Mouse (Mus musculus): ENCODE measurements around the gene Nkd1. TPM values are rescaled to one million over a fixed set of nuclear protein-coding genes. Genes with fewer than 3 reads are reported as not detected.

The Nkd1 gene
- polyA plus RNA-seq (2015; fragmentation: Nextera tagmentation; extraction: Ambion mirVana): 92.6 and 92.9 TPM in 2 replicates

DNA sequence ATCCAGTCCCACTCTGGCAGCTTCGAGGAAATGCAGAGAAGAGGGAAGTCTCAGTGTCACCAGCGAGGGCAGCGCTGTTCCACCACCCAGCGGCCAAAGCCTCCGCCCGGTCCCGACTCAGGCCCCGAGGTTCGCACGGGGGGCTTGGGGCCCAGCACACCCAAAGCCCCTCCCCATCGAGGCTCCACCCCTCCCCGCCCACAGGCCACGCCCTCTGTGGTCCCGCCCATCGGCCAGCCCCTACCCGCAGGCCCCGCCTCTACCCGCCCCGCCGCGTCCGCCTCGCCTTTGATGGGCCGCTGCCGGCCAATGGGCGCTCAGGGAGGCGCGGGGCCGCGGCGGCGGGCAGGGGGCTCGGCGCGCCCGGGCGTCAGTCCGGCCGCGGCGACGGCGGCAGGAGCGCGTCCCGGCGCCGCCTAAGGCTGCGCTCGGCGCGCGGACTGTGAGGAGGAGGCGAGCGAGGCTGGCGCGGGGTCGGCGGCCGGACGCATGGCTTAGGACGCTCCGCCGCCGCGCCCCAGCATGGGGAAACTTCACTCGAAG is at the start of gene Nkd1:
TSS of gene Nkd1 (plus strand) at position 370 of the 543 bp plus-strand sequence.
- H3K9ac ChIP-seq: peak within 1 kb of the TSS; percentile 83
- under 1% methylated on average over 66 of the region's 67 CpGs for WGBS
- peak within 1 kb of the TSS; percentile 90 for H3K27ac ChIP-seq (replicated peaks)
- H3K27me3 ChIP-seq: no peaks in the 10 kb centered on the region
- H3K9me3 ChIP-seq (replicated peaks): no peaks in the 10 kb centered on the region
- H3K36me3 ChIP-seq: no peaks in the 10 kb centered on the region
- peaks cover 58% of the 10 kb centered on the region for H3K4me1 ChIP-seq
- peak; percentile 88 for ATAC-seq (ENCODE audit: insufficient number of reproducible peaks, low FRiP score, low TSS enrichment, low read depth)
- H3K4me3 ChIP-seq (replicated peaks): peak within 1 kb of the TSS; percentile 86
- peak within 1 kb of the TSS; percentile 87 for H3K4me2 ChIP-seq (replicated peaks)

DNA sequence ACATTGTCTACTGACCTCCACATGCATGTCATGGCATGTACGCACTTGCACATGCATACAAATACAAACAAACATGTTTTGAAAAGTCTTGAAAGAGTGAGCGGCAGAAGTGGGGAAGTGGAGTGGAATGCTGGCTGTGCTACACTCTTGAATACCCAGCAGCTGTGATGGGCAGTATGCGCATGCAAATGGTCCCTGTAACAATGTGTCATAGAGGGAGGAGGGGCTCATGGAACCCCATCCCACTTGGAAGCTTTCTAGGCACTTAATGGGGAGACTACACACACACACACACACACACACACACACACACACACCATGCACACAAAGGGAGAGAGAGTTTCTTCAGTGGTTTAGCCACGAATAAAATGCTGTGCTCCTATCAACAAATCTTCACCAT is 39.9 kb upstream of the Nkd1 start:
- Histone ChIP-seq H3K27me3 (no peaks in the 10 kb centered on the region), H3K27ac (replicated peaks) (no peak overlapping the region), H3K36me3 (no peaks in the 10 kb centered on the region), H3K4me1 (no peaks in the 10 kb centered on the region), H3K9ac (no peak overlapping the region), H3K4me3 (replicated peaks) (no peak overlapping the region), H3K9me3 (replicated peaks) (no peaks in the 10 kb centered on the region), H3K4me2 (replicated peaks) (no peak overlapping the region)
- 90% methylated on average over 4 of the region's 4 CpGs for WGBS
- ATAC-seq (ENCODE audit: insufficient number of reproducible peaks, low FRiP score, low TSS enrichment, low read depth): no peak

DNA sequence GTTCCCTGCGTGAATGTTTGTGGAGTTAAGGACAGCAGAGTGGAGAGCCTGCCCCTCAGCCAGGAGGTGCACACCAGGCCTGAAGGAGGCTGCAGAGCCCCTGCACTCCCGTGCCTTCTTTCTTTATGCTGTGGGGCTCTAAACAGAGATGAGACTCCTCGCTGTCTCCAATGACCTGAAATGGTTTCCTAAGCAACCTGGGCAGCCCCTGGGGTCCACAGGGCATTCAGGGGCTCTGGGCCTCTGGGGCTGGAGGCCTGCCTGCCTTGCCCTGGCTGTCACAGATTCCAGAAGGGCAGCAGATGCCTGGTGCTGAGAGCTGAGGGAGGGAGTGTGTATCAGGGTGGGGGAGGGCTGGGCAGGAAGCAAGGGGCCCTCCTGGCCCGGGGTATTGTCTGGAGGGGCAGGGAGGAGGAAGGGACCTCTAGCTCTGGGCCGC is 32.7 kb upstream of the Nkd1 start:
- H3K9ac ChIP-seq: no peak overlapping the region

DNA sequence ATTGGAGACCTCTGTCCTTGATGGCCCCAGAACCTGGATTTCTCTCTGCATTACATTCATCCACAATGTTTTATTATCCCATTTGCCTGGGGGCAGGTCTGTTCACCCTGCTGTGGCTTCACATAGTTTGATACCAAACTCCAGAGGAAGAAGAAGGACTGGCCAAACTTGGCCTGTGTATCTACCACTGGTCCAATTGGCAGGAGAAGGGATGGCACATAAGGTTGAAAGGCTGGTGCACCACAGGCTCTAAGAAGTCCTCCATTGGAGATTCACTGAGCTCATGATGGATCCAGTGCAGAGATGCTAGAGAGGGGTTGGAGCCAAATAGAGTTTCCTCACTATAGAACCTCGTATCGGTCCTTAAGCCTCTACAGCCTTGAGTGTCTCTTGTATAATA is 27.1 kb upstream of the Nkd1 start:
- Histone ChIP-seq H3K27me3 (no peaks in the 10 kb centered on the region), H3K27ac (replicated peaks) (no peak overlapping the region), H3K36me3 (no peaks in the 10 kb centered on the region), H3K9ac (no peak overlapping the region), H3K4me1 (peaks cover 7% of the 10 kb centered on the region; the same call in 1 of the 2 replicates), H3K4me2 (replicated peaks) (no peak overlapping the region), H3K9me3 (replicated peaks) (no peaks in the 10 kb centered on the region), H3K4me3 (replicated peaks) (no peak overlapping the region)
- WGBS: 90% methylated on average over 2 of the region's 2 CpGs
- no peak for ATAC-seq (ENCODE audit: insufficient number of reproducible peaks, low FRiP score, low TSS enrichment, low read depth)

More for the DNA sequence above, 32.7 kb upstream of the Nkd1 start:
- H3K27ac ChIP-seq (replicated peaks): no peak overlapping the region
- no peak overlapping the region for H3K4me2 ChIP-seq (replicated peaks)
- 12% methylated on average over 5 of the region's 5 CpGs for WGBS
- ATAC-seq (ENCODE audit: insufficient number of reproducible peaks, low FRiP score, low TSS enrichment, low read depth): peak; percentile 24; the same call in 1 of the 2 replicates
- no peaks in the 10 kb centered on the region for H3K9me3 ChIP-seq (replicated peaks)
- peaks cover 10% of the 10 kb centered on the region; the same call in 1 of the 2 replicates for H3K4me1 ChIP-seq
- no peaks in the 10 kb centered on the region for H3K36me3 ChIP-seq
- H3K27me3 ChIP-seq: no peaks in the 10 kb centered on the region
- no peak overlapping the region for H3K4me3 ChIP-seq (replicated peaks)

DNA sequence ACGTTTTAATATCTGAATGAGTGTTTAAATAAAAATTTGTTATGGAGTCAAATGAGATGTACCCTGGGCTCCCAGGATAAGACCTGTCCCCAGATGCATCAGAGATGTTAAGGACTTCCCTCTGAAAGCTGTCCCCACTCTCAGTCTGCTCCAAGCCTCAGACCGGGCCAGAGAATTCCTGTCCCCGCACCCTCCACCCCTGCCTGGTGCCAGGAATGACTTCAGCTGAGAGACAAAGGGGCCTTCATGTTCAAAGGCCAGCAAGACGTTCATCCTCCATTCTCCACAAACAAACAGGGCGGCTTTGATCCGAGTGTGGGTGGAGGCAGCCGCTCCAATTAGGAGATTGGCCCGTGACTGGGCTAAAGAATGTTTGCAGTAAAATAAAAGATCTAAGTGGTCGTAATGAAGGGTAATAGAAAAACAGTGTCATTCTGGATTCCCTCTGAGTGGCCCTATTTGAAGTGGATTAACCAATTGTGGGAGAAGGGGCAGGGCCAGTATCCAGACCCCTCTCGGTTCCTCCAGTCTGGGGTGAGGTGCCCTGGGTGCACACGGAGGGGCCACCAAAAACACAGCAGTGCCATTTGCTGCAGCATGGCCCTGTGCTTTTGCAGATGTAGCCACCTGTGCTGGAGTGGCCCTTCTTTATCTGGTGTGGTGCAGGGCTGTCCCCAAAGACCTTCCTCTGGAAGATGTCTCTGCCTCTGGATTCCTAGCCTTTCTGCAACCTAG is 25.9 kb upstream of the Nkd1 start:
- H3K27ac ChIP-seq (replicated peaks): no peak overlapping the region
- no peaks in the 10 kb centered on the region for H3K27me3 ChIP-seq
- H3K4me1 ChIP-seq: peaks cover 7% of the 10 kb centered on the region; the same call in 1 of the 2 replicates
- no peak overlapping the region for H3K4me2 ChIP-seq (replicated peaks)
- WGBS: 8% methylated on average over 11 of the region's 11 CpGs
- no peak for ATAC-seq (ENCODE audit: insufficient number of reproducible peaks, low FRiP score, low TSS enrichment, low read depth)
- H3K9ac ChIP-seq: no peak overlapping the region
- H3K36me3 ChIP-seq: no peaks in the 10 kb centered on the region
- no peak overlapping the region for H3K4me3 ChIP-seq (replicated peaks)
- H3K9me3 ChIP-seq (replicated peaks): no peaks in the 10 kb centered on the region

DNA sequence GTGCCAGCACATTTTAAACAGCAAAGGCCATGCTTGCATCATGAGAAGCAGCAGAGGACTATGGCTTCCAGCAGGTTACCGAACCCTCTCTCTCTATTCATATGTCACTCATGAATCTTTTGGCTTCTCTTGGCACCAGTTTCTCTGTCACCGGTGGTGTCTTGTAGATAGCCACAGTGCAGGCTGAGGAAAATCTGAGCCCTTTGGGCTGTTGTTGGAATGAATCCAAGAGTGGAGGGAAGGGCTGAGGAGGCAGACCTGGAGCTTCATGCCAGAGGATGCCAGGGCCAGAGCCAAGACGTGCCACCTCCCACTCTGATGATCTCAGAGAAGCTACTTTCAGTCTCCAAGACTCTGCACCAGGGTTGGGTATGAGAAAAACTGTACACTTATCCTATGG is 19.0 kb upstream of the Nkd1 start:
- no peak for ATAC-seq (ENCODE audit: insufficient number of reproducible peaks, low FRiP score, low TSS enrichment, low read depth)
- Histone ChIP-seq H3K9ac (no peak overlapping the region), H3K36me3 (no peaks in the 10 kb centered on the region), H3K27me3 (no peaks in the 10 kb centered on the region), H3K4me1 (no peaks in the 10 kb centered on the region), H3K27ac (replicated peaks) (no peak overlapping the region), H3K9me3 (replicated peaks) (no peaks in the 10 kb centered on the region), H3K4me2 (replicated peaks) (no peak overlapping the region), H3K4me3 (replicated peaks) (no peak overlapping the region)
- WGBS: 90% methylated on average over 3 of the region's 3 CpGs

DNA sequence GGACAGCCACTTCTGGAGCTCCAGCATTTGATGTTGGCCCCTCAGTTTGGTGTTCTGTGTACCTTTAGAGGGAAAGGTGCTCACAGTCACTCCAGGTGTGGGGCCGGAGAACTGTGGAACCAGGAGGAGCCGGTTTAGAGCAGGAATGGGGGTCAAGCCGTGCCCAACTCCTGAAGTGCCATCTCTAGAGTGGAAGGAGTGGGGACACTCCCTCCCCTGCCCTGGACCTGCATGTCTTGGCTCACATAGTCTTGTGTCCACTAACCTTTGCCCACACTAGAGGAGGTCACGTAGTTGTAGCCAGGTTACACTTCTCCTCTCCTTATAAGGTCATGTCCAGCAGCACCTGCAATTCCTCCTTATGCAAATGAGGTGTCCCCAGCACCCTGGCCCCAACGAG is 14.2 kb upstream of the Nkd1 start:
- H3K9ac ChIP-seq: no peak overlapping the region
- ATAC-seq (ENCODE audit: insufficient number of reproducible peaks, low FRiP score, low TSS enrichment, low read depth): no peak
- 76% methylated on average over 5 of the region's 5 CpGs for WGBS
- no peak overlapping the region for H3K27ac ChIP-seq (replicated peaks)
- no peaks in the 10 kb centered on the region for H3K36me3 ChIP-seq
- H3K4me2 ChIP-seq (replicated peaks): no peak overlapping the region
- H3K4me1 ChIP-seq: no peaks in the 10 kb centered on the region
- H3K9me3 ChIP-seq (replicated peaks): no peaks in the 10 kb centered on the region
- no peak overlapping the region for H3K4me3 ChIP-seq (replicated peaks)
- peaks cover 10% of the 10 kb centered on the region for H3K27me3 ChIP-seq

DNA sequence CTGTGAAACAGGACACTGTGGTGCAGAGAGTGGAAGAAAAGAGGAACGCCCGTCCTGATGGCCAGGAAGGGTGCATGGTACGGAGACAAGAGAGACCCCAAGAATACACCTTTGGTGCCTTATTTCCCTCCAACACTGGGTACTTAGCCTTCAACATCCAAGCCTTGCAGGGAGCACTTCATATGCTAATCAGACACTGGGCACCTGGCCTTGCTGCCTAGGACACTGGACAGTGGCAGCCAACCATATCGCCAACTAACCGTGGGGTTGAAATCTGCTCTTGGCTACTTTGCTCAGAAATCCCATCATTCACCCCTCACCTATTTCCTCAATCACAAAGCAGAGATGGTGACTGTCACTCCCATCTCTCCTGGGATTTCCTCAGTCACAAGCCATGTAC is 10.1 kb upstream of the Nkd1 start:
- Histone ChIP-seq H3K27ac (replicated peaks) (no peak overlapping the region), H3K9me3 (replicated peaks) (no peaks in the 10 kb centered on the region), H3K4me1 (no peaks in the 10 kb centered on the region), H3K27me3 (peaks cover 27% of the 10 kb centered on the region), H3K4me2 (replicated peaks) (no peak overlapping the region), H3K4me3 (replicated peaks) (no peak overlapping the region), H3K9ac (no peak overlapping the region), H3K36me3 (no peaks in the 10 kb centered on the region)
- no peak for ATAC-seq (ENCODE audit: insufficient number of reproducible peaks, low FRiP score, low TSS enrichment, low read depth)
- 91% methylated on average over 5 of the region's 5 CpGs for WGBS

DNA sequence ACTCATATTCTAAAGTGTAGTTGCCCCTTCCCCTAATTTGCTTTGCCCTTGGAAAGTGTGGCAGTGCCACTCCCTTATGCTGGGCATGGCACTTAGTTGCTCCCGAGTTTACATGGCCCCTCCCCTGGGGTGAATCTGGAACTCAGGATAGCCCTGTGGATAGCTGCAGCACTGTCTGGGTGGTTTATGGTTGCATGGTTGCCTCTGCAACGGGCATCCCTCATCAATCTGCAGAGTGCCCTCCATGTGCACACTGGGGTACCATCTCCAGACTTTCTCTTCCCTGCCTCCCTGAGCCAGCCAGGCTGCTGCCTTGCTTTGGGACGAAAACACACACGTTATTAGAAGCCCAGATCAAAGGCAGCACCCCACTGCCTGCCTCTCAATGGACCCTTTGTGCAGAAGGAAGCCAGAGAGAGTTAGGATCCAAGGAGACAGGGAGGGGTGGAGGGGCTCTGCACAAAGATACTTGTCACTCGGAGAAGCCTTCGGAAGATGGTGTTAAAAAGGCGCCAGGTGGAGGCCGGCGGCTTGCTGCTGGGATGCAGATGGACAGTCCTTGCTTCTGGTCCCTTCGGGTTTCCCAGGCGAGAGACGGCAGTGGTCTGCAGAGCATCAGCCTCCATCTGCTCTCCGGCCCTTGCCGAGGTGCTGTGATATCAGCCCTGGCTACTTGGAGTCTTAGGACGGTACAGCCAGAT is 8.9 kb upstream of the Nkd1 start:
- H3K4me3 ChIP-seq (replicated peaks): no peak overlapping the region
- WGBS: 12% methylated on average over 15 of the region's 15 CpGs
- no peaks in the 10 kb centered on the region for H3K9me3 ChIP-seq (replicated peaks)
- peaks cover 27% of the 10 kb centered on the region for H3K27me3 ChIP-seq
- H3K9ac ChIP-seq: no peak overlapping the region
- H3K4me1 ChIP-seq: no peaks in the 10 kb centered on the region
- H3K4me2 ChIP-seq (replicated peaks): no peak overlapping the region
- no peaks in the 10 kb centered on the region for H3K36me3 ChIP-seq
- ATAC-seq (ENCODE audit: insufficient number of reproducible peaks, low FRiP score, low TSS enrichment, low read depth): no peak
- no peak overlapping the region for H3K27ac ChIP-seq (replicated peaks)

DNA sequence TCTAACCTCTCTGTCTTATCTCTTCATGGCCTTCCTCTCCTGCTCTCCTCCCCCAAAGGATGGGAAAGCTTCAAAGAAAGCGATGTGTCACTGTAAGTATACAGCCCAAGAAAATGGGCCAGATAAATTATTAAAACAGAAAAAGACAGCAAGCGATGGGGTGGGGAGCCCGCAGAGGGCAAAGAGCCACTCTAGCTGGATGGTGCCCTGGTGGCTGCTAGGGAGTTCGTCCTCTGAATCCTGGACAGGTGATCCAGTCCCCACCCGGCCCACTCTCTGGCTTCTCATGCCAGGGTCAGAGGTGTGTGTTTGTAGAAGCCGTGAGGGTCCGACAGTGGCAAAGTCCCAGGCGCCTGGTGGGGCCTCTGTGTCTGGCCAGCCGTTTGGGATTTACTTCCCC is 3.1 kb upstream of the Nkd1 start:
- 62% methylated on average over 9 of the region's 9 CpGs for WGBS
- no peak overlapping the region for H3K4me2 ChIP-seq (replicated peaks)
- H3K4me1 ChIP-seq: peaks cover 28% of the 10 kb centered on the region
- H3K9me3 ChIP-seq (replicated peaks): no peaks in the 10 kb centered on the region
- H3K4me3 ChIP-seq (replicated peaks): no peak overlapping the region
- no peak for ATAC-seq (ENCODE audit: insufficient number of reproducible peaks, low FRiP score, low TSS enrichment, low read depth)
- H3K27me3 ChIP-seq: peaks cover 7% of the 10 kb centered on the region; the same call in 1 of the 2 replicates
- no peaks in the 10 kb centered on the region for H3K36me3 ChIP-seq
- no peak overlapping the region for H3K27ac ChIP-seq (replicated peaks)
- H3K9ac ChIP-seq: no peak overlapping the region

DNA sequence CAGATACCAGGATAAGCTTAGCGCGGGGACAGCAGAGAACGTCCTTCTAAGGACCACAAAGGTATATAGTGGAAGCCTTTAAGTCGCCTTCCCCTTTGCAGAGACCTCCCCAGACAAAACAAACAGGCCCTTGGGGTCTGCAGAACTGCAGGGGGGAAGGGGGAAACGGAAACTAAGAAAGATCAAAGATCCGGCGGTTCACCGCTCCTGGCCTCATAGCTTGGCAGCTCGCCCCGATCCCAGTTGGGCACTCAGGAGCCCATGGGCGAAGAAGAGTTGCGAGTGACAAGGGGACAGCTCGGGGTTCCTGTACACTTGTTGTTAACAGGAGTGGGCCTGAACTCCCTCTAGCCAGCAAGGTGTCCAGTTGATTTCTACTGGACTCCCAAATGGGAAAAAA is 773 bp upstream of the Nkd1 start:
- Histone ChIP-seq H3K4me2 (replicated peaks) (peak overlapping the region; percentile 87), H3K4me1 (peaks cover 52% of the 10 kb centered on the region), H3K27ac (replicated peaks) (peak overlapping the region; percentile 90), H3K27me3 (no peaks in the 10 kb centered on the region), H3K9ac (no peak overlapping the region), H3K36me3 (no peaks in the 10 kb centered on the region), H3K4me3 (replicated peaks) (peak overlapping the region; percentile 86), H3K9me3 (replicated peaks) (no peaks in the 10 kb centered on the region)
- no peak for ATAC-seq (ENCODE audit: insufficient number of reproducible peaks, low FRiP score, low TSS enrichment, low read depth)
- WGBS: 17% methylated on average over 13 of the region's 13 CpGs
